Mouse (Mus musculus) midbrain, embryonic 15.5 days (tissue): Measurements from ENCODE around the gene Ccdc6. TPM values are rescaled to one million over a fixed set of nuclear protein-coding genes. Genes with fewer than 3 reads are reported as not detected.

Experiments used
- ATAC-seq: fragments of 200-750 bp; cut with Nextera tagmentation; replicated peaks from 2 replicates; pipeline ENCODE4 v1.8.0; 2017; ENCODE audit warnings: moderate TSS enrichment
- H3K27ac ChIP-seq: fragments of 300-500 bp; sonication (generic); 2 replicates; pipeline ENCODE4 v1.5.1; 2015; ENCODE audit warnings: mild to moderate bottlenecking, inconsistent platforms
- H3K27me3 ChIP-seq: fragments of 300-500 bp; sonication (generic); replicated peaks from 2 replicates; pipeline ENCODE4 v1.6.1; 2015; ENCODE audit warnings: inconsistent platforms
- H3K36me3 ChIP-seq: fragments of 300-500 bp; sonication (generic); replicated peaks from 2 replicates; pipeline ENCODE4 v1.6.1; 2015; ENCODE audit warnings: inconsistent platforms
- H3K4me1 ChIP-seq: fragments of 300-500 bp; sonication (generic); 2 replicates; pipeline ENCODE4 v1.6.1; 2015; ENCODE audit warnings: inconsistent platforms
- H3K4me2 ChIP-seq: fragments of 300-500 bp; sonication (generic); 2 replicates; pipeline ENCODE4 v1.6.1; 2015; ENCODE audit warnings: inconsistent platforms, mild to moderate bottlenecking, moderate library complexity
- H3K4me3 ChIP-seq: fragments of 300-500 bp; sonication (generic); 2 replicates; pipeline ENCODE4 v1.5.1; 2015; ENCODE audit warnings: mild to moderate bottlenecking, inconsistent platforms
- H3K9ac ChIP-seq: fragments of 300-500 bp; sonication (generic); 2 replicates; pipeline ENCODE4 v1.6.1; 2015; ENCODE audit warnings: mild to moderate bottlenecking, inconsistent platforms
- H3K9me3 ChIP-seq: fragments of 300-500 bp; sonication (generic); 2 replicates; pipeline ENCODE4 v1.6.1; 2016; ENCODE audit warnings: inconsistent platforms
- WGBS: fragments of 180-500 bp; shearing (Covaris S2); methylation state at CpG from one replicate; pipeline ENCODE4 v1.1.7; 2015; ENCODE audit warnings: mixed read lengths; 5-methylcytosine and 5-hydroxymethylcytosine counted together
- polyA plus RNA-seq: library from polyadenylated mRNA; unstranded; fragments of >200 nt; fragmentation: Nextera tagmentation; extraction: Ambion mirVana; gene quantifications from 2 replicates; pipeline ENCODE4 v1.2.1, GENCODE M21; 2015

The Ccdc6 gene
- 23.3 and 25.3 TPM in 2 replicates for polyA plus RNA-seq

DNA sequence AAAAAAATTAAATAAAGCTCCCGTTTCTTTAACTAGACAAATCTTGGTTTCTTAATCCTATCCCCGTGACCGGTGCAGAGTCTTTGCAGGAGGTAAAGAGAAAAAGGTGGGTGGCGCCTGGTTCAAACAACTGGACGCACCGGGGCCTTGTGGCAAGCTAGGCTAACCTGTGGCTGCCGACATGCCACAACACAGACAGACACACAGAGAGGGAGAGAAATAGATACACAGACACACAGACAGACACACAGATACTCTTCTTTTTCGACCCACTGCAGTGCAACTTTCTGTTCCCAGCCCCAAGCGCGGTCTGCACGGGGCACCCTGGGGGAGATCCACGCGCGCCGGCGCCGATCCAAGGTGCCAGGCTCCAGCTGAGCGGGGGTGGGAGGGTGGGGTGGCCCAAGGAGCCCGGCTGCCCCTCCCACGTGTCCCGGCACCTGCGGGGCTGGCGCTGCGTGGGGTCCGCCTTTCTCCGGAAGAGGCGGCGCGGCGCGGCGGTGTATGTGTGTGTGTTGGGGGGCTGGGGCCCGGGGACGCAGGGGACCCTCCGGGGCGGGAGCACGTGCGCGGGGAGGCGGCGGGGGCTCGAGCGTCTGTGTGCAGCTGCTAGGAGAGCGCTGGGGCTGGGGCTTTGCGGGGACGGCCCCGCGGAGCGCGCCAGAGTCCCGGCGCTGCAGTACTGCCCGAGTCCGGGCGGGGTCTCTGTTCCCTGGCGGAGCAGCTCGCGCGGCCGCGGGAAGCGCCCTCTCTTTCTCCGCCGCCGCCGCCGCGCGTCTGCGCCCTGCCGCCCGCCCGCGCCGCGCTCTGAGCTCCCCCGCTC, at the start of gene Ccdc6:
Gene Ccdc6, plus strand, starts transcription at position 756 of the 823 bp plus-strand sequence.
- H3K36me3 ChIP-seq, result no peaks in the 10 kb centered on the region
- H3K4me1 ChIP-seq, result peaks cover 45% of the 10 kb centered on the region
- peak within 1 kb of the TSS; percentile 86 for H3K9ac ChIP-seq
- H3K27ac ChIP-seq, result peak within 1 kb of the TSS; percentile 86
- no peaks in the 10 kb centered on the region for H3K27me3 ChIP-seq
- peak within 1 kb of the TSS; percentile 90 for H3K4me2 ChIP-seq
- H3K4me3 ChIP-seq, result peak within 1 kb of the TSS; percentile 97
- 1% methylated on average over 57 of the region's 77 CpGs for whole genome bisulfite sequencing
- no peaks in the 10 kb centered on the region for H3K9me3 ChIP-seq
- peak; percentile 93 for ATAC-seq

GRCm38 (mm10) chr10:70049771-70050170, 47.1 kb upstream of the Ccdc6 start:
- Histone ChIP-seq H3K9me3 (no peaks in the 10 kb centered on the region), H3K27ac (no peak overlapping the region), H3K4me1 (no peaks in the 10 kb centered on the region), H3K4me2 (no peak overlapping the region), H3K9ac (no peak overlapping the region), H3K36me3 (no peaks in the 10 kb centered on the region), H3K27me3 (no peaks in the 10 kb centered on the region), H3K4me3 (no peak overlapping the region)
- WGBS, result 92% methylated on average over 7 of the region's 7 CpGs
- ATAC-seq, result no peak

- no peaks in the 10 kb centered on the region for H3K36me3 ChIP-seq
- H3K27ac ChIP-seq, result no peak overlapping the region
- H3K9ac ChIP-seq, result no peak overlapping the region
- peaks cover 2% of the 10 kb centered on the region; the same call in 1 of the 2 replicates for H3K4me1 ChIP-seq
- WGBS, result 85% methylated on average over 2 of the region's 2 CpGs
- H3K4me2 ChIP-seq, result no peak overlapping the region
- H3K4me3 ChIP-seq, result no peak overlapping the region
- H3K27me3 ChIP-seq, result no peaks in the 10 kb centered on the region
- H3K9me3 ChIP-seq, result no peaks in the 10 kb centered on the region
- no peak for ATAC-seq
Observed at GRCm38 (mm10) chr10:70055291-70055690, 41.6 kb upstream of the Ccdc6 start.

GRCm38 (mm10) chr10:70057064-70057463, 39.9 kb upstream of the Ccdc6 start:
- Histone ChIP-seq H3K4me1 (peaks cover 2% of the 10 kb centered on the region), H3K36me3 (no peaks in the 10 kb centered on the region), H3K9ac (no peak overlapping the region), H3K4me2 (no peak overlapping the region), H3K27me3 (no peaks in the 10 kb centered on the region), H3K9me3 (no peaks in the 10 kb centered on the region), H3K4me3 (no peak overlapping the region), H3K27ac (no peak overlapping the region)
- ATAC-seq, result no peak
- WGBS, result 86% methylated on average over 3 of the region's 3 CpGs

DNA sequence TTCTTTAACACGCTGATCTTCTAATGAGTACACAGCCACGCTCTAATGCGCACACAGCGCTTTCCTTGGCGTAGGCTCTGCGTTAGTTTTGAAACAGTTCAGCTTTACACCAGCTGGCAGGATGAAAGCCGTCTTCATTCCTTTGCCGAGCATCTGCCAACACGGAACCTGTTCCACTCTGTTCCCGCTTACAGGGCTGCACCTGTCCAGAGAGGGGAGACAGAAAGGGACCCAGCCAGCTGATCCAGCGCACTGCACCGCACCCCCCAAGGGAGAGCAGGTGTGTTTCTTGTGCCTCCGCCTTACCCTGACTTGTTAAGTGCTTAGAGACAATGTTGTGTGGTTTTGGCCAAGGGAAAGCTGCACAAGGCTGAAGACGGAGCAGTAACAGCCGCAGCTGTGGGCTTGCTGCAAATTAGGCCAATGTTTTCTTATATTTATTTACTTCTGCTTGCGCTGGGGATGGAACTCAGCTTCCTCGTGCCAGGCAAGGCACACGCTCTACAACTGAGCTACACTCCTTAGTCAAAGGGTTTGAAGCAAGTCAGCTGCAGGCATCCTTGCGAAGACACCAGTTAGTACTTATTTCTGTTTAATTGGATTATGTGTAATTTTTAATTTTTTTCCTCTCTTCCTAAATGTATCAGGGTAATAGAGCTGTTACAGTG, 36.8 kb upstream of the Ccdc6 start:
- ATAC-seq, result no peak

GRCm38 (mm10) chr10:70060689-70061081, 36.2 kb upstream of the Ccdc6 start:
- Histone ChIP-seq H3K27me3 (no peaks in the 10 kb centered on the region), H3K9ac (no peak overlapping the region), H3K4me1 (peaks cover 2% of the 10 kb centered on the region), H3K9me3 (no peaks in the 10 kb centered on the region), H3K4me2 (no peak overlapping the region; the same call in 1 of the 2 replicates), H3K4me3 (no peak overlapping the region), H3K27ac (no peak overlapping the region), H3K36me3 (no peaks in the 10 kb centered on the region)
- 37% methylated on average over 10 of the region's 10 CpGs for WGBS
- ATAC-seq, result no peak

More for the DNA sequence above, 36.8 kb upstream of the Ccdc6 start:
- H3K27ac ChIP-seq, result no peak overlapping the region
- WGBS, result 71% methylated on average over 19 of the region's 19 CpGs
- H3K36me3 ChIP-seq, result no peaks in the 10 kb centered on the region
- H3K9ac ChIP-seq, result no peak overlapping the region
- no peak overlapping the region for H3K4me3 ChIP-seq
- peak overlapping the region; percentile 19; the same call in 1 of the 2 replicates for H3K4me2 ChIP-seq
- H3K4me1 ChIP-seq, result peaks cover 2% of the 10 kb centered on the region
- H3K9me3 ChIP-seq, result no peaks in the 10 kb centered on the region
- no peaks in the 10 kb centered on the region for H3K27me3 ChIP-seq

- no peaks in the 10 kb centered on the region for H3K9me3 ChIP-seq
- H3K9ac ChIP-seq, result no peak overlapping the region
- no peak overlapping the region for H3K4me2 ChIP-seq
- no peak overlapping the region for H3K27ac ChIP-seq
- no peaks in the 10 kb centered on the region for H3K27me3 ChIP-seq
- ATAC-seq, result no peak
- H3K36me3 ChIP-seq, result no peaks in the 10 kb centered on the region
- H3K4me1 ChIP-seq, result peaks cover 10% of the 10 kb centered on the region
- no peak overlapping the region for H3K4me3 ChIP-seq
- WGBS, result 92% methylated on average over 6 of the region's 6 CpGs
Observed at GRCm38 (mm10) chr10:70063881-70064555, 32.9 kb upstream of the Ccdc6 start.

- 71% methylated on average over 3 of the region's 3 CpGs for WGBS
- Histone ChIP-seq H3K9ac (no peak overlapping the region), H3K27ac (no peak overlapping the region), H3K27me3 (no peaks in the 10 kb centered on the region), H3K4me1 (peaks cover 7% of the 10 kb centered on the region), H3K4me3 (no peak overlapping the region), H3K36me3 (no peaks in the 10 kb centered on the region), H3K9me3 (no peaks in the 10 kb centered on the region), H3K4me2 (no peak overlapping the region)
- no peak for ATAC-seq
Observed at GRCm38 (mm10) chr10:70065191-70065590, 31.7 kb upstream of the Ccdc6 start.

- no peaks in the 10 kb centered on the region for H3K9me3 ChIP-seq
- H3K27ac ChIP-seq, result 0 out of 2 replicates have a peak overlapping the region, but pooled peaks have one; percentile 14
- no peaks in the 10 kb centered on the region for H3K36me3 ChIP-seq
- no peak overlapping the region for H3K9ac ChIP-seq
- H3K27me3 ChIP-seq, result no peaks in the 10 kb centered on the region
- 23% methylated on average over 8 of the region's 8 CpGs for WGBS
- no peak overlapping the region for H3K4me3 ChIP-seq
- peaks cover 7% of the 10 kb centered on the region; the same call in 1 of the 2 replicates for H3K4me1 ChIP-seq
- ATAC-seq, result peak; percentile 65
- H3K4me2 ChIP-seq, result no peak overlapping the region
Observed at GRCm38 (mm10) chr10:70066497-70067168, 30.3 kb upstream of the Ccdc6 start.

- H3K9ac ChIP-seq, result no peak overlapping the region
- no peaks in the 10 kb centered on the region for H3K36me3 ChIP-seq
- no peak overlapping the region for H3K4me2 ChIP-seq
- 0 out of 2 replicates have a peak overlapping the region, but pooled peaks have one; percentile 14 for H3K27ac ChIP-seq
- H3K9me3 ChIP-seq, result no peaks in the 10 kb centered on the region
- no peaks in the 10 kb centered on the region for H3K27me3 ChIP-seq
- H3K4me1 ChIP-seq, result peaks cover 7% of the 10 kb centered on the region; the same call in 1 of the 2 replicates
- ATAC-seq, result no peak
- WGBS, result 62% methylated on average over 6 of the region's 6 CpGs
- H3K4me3 ChIP-seq, result no peak overlapping the region
Observed at GRCm38 (mm10) chr10:70067169-70068115, 29.5 kb upstream of the Ccdc6 start.

DNA sequence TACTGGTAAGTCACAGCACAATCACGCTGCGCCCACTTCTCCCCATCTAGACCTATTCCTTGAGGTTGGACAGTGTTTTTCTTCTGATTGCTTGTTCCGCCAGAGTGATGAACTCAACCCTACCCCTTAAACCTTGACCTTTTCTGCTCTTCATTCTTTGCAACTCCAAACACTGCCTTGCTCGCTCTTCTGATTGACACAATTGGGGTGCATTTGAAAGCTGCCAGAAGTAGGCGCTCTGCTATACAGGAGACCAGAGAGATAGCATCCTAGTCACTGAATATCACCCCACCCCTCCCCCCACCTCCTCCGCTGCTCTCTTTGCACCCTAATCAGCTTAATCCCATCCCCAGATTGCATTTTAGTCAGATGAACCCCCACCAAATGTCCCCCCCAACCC, 27.6 kb upstream of the Ccdc6 start:
- H3K9ac ChIP-seq, result no peak overlapping the region
- no peaks in the 10 kb centered on the region for H3K36me3 ChIP-seq
- 57% methylated on average over 6 of the region's 6 CpGs for WGBS
- no peak overlapping the region for H3K4me3 ChIP-seq
- no peaks in the 10 kb centered on the region for H3K9me3 ChIP-seq
- no peak overlapping the region for H3K27ac ChIP-seq
- H3K27me3 ChIP-seq, result no peaks in the 10 kb centered on the region
- peaks cover 7% of the 10 kb centered on the region; the same call in 1 of the 2 replicates for H3K4me1 ChIP-seq
- ATAC-seq, result no peak
- no peak overlapping the region for H3K4me2 ChIP-seq
